Mouse (Mus musculus) hindbrain, embryonic 15.5 days (tissue): ENCODE results near the gene Atg9a. TPM values are rescaled to one million over a fixed set of nuclear protein-coding genes. Genes with fewer than 3 reads are reported as not detected.

Experiments
- ATAC-seq: fragments of 200-750 bp; cut with Nextera tagmentation; 2 replicates; pipeline ENCODE4 v1.8.0; 2017; ENCODE audit warnings: low read depth, moderate number of reproducible peaks, moderate TSS enrichment; ENCODE audit not compliant: low FRiP score
- H3K27ac ChIP-seq: fragments of 300-500 bp; sonication (generic); replicated peaks from 2 replicates; pipeline ENCODE4 v1.5.1; 2015; ENCODE audit warnings: mild to moderate bottlenecking, inconsistent platforms
- H3K27me3 ChIP-seq: fragments of 300-500 bp; sonication (generic); 2 replicates; pipeline ENCODE4 v1.6.1; 2015; ENCODE audit warnings: control low read depth, inconsistent platforms
- H3K36me3 ChIP-seq: fragments of 300-500 bp; sonication (generic); 2 replicates; pipeline ENCODE4 v1.6.1; 2015; ENCODE audit warnings: control low read depth, inconsistent platforms
- H3K4me1 ChIP-seq: fragments of 300-500 bp; sonication (generic); replicated peaks from 2 replicates; pipeline ENCODE4 v1.6.1; 2015; ENCODE audit warnings: control low read depth, inconsistent platforms
- H3K4me2 ChIP-seq: fragments of 300-500 bp; sonication (generic); 2 replicates; pipeline ENCODE4 v1.6.1; 2015; ENCODE audit warnings: moderate library complexity, mild to moderate bottlenecking, inconsistent platforms
- H3K4me3 ChIP-seq: fragments of 300-500 bp; sonication (generic); 2 replicates; pipeline ENCODE4 v1.5.1; 2015; ENCODE audit warnings: mild to moderate bottlenecking, inconsistent platforms
- H3K9ac ChIP-seq: fragments of 300-500 bp; sonication (generic); 2 replicates; pipeline ENCODE4 v1.6.1; 2015; ENCODE audit warnings: inconsistent platforms
- H3K9me3 ChIP-seq: fragments of 300-500 bp; sonication (generic); 2 replicates; pipeline ENCODE4 v1.6.1; 2016; ENCODE audit warnings: control low read depth, inconsistent platforms
- WGBS: fragments of 180-500 bp; shearing (Covaris S2); methylation state at CpG from one replicate; pipeline ENCODE4 v1.1.7; 2015; 5-methylcytosine and 5-hydroxymethylcytosine counted together
- polyA plus RNA-seq: library from polyadenylated mRNA; unstranded; fragments of >200 nt; fragmentation: Nextera tagmentation; extraction: Ambion mirVana; gene quantifications from 2 replicates; pipeline ENCODE4 v1.2.1, GENCODE M21; 2015

Atg9a gene
- polyA plus RNA-seq, 1 experiment from 2014 or later: 66.3 TPM

GRCm38 (mm10) chr1:75155837-75156236, 36.2 kb downstream of the Atg9a start:
- H3K27me3 ChIP-seq: no peaks in the 10 kb centered on the region
- no peak overlapping the region for H3K27ac ChIP-seq
- no peak overlapping the region for H3K9ac ChIP-seq
- ATAC-seq: no peak
- H3K4me1 ChIP-seq: no peaks in the 10 kb centered on the region
- no peaks in the 10 kb centered on the region for H3K9me3 ChIP-seq
- no peaks in the 10 kb centered on the region for H3K36me3 ChIP-seq
- 68% methylated on average over 3 of the region's 3 CpGs for WGBS
- H3K4me3 ChIP-seq: no peak overlapping the region
- H3K4me2 ChIP-seq: no peak overlapping the region

DNA sequence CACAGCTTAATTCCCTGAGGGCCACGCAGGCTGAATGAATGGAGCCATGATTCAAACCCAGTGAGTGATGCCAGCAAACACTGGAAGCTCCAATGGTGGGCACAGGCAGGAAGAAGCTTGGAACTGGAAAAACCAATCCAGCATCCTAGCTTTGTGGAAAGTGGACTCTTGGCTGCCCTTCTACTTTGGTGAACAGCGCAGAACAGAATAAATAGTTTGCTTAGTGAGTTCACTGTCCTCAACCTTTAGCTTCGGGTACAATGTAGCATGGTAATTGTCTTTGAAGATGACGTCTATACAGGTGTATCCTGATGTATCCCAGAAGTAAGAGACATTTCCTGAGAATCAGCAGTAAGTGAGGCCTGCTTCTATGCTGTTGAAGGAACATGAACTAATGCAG, 43.3 kb downstream of the Atg9a start:
- Histone ChIP-seq H3K4me1 (peaks cover 12% of the 10 kb centered on the region), H3K4me3 (no peak overlapping the region), H3K27ac (no peak overlapping the region), H3K36me3 (peaks cover 42% of the 10 kb centered on the region), H3K9ac (no peak overlapping the region), H3K27me3 (no peaks in the 10 kb centered on the region), H3K4me2 (no peak overlapping the region), H3K9me3 (no peaks in the 10 kb centered on the region)
- no peak for ATAC-seq
- WGBS: 92% methylated on average over 4 of the region's 4 CpGs

DNA sequence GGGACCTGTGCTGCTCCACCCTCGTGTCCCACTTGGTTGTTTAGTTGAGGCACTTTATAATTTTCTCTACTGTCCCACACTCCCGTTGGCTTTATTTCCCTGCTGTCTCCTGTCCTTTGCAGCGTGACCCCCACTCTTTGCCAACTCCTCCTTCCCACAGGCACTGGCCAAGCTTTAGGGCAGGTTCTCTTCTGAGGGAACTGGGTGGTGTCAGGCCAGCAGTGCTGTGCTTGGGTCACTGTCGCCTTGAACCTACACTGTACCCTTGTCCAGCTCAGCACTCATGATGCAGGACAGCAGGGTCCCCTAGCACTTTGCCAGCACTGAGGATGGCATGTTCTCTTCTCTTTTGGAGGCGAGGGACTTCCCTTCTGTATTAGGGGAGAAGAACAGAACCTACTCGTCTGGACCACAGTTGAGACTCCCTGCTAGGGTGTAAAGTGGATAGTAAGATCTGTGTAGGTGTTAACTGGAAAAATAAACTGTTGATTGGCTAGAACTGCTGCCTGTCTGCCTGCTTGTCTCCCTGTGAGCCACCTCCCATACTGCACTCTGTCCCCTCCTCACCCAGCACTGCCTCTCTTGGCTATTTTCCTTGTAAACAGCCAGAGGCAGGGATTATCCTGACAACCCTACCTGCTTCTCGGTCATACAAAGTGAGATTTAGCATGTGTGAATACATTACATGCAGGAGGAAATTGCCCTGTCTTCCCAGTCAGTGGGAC, 44.4 kb downstream of the Atg9a start:
- no peak overlapping the region for H3K4me3 ChIP-seq
- H3K9ac ChIP-seq: no peak overlapping the region
- peaks cover 15% of the 10 kb centered on the region for H3K4me1 ChIP-seq
- H3K4me2 ChIP-seq: no peak overlapping the region
- no peaks in the 10 kb centered on the region for H3K9me3 ChIP-seq
- H3K36me3 ChIP-seq: peaks cover 42% of the 10 kb centered on the region
- 90% methylated on average over 7 of the region's 7 CpGs for WGBS
- H3K27me3 ChIP-seq: no peaks in the 10 kb centered on the region
- no peak overlapping the region for H3K27ac ChIP-seq
- ATAC-seq: no peak

- no peak overlapping the region for H3K9ac ChIP-seq
- peaks cover 42% of the 10 kb centered on the region for H3K36me3 ChIP-seq
- no peaks in the 10 kb centered on the region for H3K27me3 ChIP-seq
- H3K4me2 ChIP-seq: no peak overlapping the region
- ATAC-seq: no peak
- H3K4me1 ChIP-seq: peaks cover 28% of the 10 kb centered on the region
- WGBS: 97% methylated on average over 3 of the region's 3 CpGs
- H3K27ac ChIP-seq: no peak overlapping the region
- H3K4me3 ChIP-seq: no peak overlapping the region
- no peaks in the 10 kb centered on the region for H3K9me3 ChIP-seq
These were observed 46.4 kb downstream of the Atg9a start for GRCm38 (mm10) chr1:75145589-75145988.

DNA sequence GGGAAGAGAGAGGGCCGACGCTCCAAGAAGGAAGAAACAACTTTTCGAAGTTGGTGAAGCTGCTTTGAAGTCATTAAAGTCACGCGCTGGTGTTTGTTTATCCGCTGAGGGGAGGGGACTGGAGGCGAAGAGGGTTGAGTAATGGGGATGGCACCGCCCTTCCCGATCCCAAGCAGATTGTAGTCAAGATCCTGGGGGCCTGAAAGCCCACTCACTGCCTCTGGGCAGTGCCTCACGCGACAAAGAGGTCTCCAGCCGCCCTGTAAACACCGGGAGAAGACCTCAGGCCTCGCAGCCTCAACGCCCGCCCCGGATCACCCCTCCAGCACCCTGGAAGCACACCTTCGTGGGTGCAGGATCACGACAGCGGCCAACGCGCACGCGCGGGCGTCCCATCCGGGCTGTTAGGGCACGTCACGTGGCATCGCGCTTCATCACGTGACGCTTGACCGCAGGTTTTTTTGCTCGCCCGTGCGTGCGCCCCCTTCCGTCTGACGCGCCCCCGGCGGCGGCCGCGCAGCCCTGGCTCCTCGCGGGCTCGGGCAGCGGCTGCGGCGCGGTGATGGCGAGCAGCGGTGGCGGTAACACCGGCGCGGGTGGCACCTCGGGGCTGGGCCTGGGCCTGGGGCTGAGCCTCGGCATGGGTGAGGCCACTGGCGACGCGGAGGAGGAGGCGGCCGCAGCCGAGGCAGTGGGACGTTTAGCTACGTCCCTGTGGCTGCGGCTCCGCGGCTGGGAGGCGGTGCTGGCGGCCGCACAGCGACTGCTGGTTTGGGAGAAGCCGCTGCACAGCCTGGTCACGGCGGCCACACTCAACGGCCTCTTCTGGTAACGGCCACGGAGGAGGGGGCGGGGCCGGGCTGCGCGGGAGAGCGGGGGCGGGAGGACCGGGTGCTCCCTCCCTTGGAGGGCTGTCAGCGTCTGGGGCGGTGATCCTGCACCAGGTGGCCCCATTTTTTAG, 49.4 kb downstream of the Atg9a start, which contains the start of the genes Cnppd1 and Retreg2:
TSS of gene Cnppd1 (minus strand) at position 411 of the 961 bp plus-strand sequence.
TSS of gene Retreg2 (plus strand) at position 478 of the 961 bp plus-strand sequence.
- Histone ChIP-seq H3K9ac (peak within 1 kb of the TSS; percentile 92), H3K4me2 (peak within 1 kb of the TSS; percentile 98), H3K9me3 (no peaks in the 10 kb centered on the region), H3K4me3 (peak within 1 kb of the TSS; percentile 90), H3K27me3 (no peaks in the 10 kb centered on the region), H3K36me3 (peaks cover 47% of the 10 kb centered on the region), H3K4me1 (peaks cover 39% of the 10 kb centered on the region), H3K27ac (peak within 1 kb of the TSS; percentile 99)
- under 1% methylated on average over 87 of the region's 91 CpGs for WGBS
- peak; percentile 90 for ATAC-seq

DNA sequence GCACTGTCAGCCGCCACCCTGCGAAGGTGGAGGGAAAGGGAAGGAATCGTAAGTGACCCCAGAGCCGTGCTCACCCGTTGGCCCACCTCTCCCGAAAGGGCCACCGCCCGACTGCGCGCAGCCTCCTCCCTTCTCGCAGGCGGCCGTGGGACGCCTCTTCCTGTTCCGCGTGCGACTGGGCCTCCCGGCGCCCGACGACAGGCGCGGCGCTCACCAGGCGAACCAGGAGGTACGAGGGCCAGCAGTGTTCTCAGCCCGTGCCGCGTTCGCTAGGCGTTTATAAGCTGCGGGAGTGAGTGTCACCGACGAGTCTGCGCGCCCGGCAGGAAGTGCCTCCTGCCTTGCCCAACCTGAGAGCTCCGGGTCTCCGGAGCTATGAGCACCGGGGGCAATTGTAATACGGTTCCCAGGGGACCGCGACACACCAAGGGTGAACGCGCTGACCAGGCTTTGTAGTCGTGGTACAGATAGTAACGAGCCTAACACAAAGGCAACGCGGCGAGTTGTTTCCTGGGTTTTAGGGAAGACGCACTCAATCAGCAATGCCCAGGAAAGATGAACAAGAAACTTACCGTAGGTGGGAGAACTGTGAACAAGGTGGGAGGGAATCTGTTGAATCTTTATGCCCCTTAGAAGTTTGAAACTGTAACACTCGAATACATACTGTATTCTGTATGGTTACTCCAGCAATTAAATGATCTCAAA, 50.4 kb downstream of the Atg9a start:
- peak overlapping the region; percentile 98 for H3K4me2 ChIP-seq
- H3K9me3 ChIP-seq: no peaks in the 10 kb centered on the region
- ATAC-seq: 0 out of 2 replicates have a peak, but pooled peaks have one; percentile 4
- peaks cover 47% of the 10 kb centered on the region for H3K36me3 ChIP-seq
- H3K27ac ChIP-seq: peak overlapping the region; percentile 99
- under 1% methylated on average over 47 of the region's 53 CpGs for WGBS
- H3K27me3 ChIP-seq: no peaks in the 10 kb centered on the region
- H3K4me1 ChIP-seq: peaks cover 39% of the 10 kb centered on the region
- peak overlapping the region; percentile 90 for H3K4me3 ChIP-seq
- peak overlapping the region; percentile 92 for H3K9ac ChIP-seq

- Histone ChIP-seq H3K27me3 (no peaks in the 10 kb centered on the region), H3K36me3 (peaks cover 47% of the 10 kb centered on the region), H3K9me3 (no peaks in the 10 kb centered on the region), H3K4me2 (peak overlapping the region; percentile 98), H3K27ac (peak overlapping the region; percentile 99), H3K4me1 (peaks cover 39% of the 10 kb centered on the region), H3K9ac (peak overlapping the region; percentile 92), H3K4me3 (peak overlapping the region; percentile 90)
- no peak for ATAC-seq
- 52% methylated on average over 4 of the region's 4 CpGs for WGBS
These were observed 51.3 kb downstream of the Atg9a start for GRCm38 (mm10) chr1:75140601-75141190.

DNA sequence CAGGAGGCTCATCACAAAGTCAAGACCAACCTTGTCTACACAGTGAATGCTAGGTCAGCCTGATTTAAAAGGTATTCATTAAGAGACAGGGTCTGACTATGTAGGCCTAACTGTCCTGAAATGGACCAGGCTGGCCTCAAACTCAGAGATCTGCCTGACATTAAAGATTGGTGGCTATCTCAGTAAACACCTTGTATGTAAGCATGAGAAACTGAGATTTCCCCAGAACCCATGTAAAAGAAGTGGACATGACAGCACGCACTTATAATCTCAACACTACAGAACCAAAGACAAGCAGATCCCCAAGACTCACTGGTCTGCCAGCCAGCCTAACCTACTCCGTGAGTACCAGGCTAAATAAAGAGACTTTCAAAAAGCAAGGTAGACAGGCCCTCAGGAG, 53.5 kb downstream of the Atg9a start:
- 94% methylated on average over 2 of the region's 2 CpGs for WGBS
- no peak overlapping the region for H3K4me2 ChIP-seq
- peaks cover 24% of the 10 kb centered on the region for H3K4me1 ChIP-seq
- H3K36me3 ChIP-seq: peaks cover 36% of the 10 kb centered on the region
- no peak overlapping the region for H3K9ac ChIP-seq
- no peaks in the 10 kb centered on the region for H3K27me3 ChIP-seq
- no peak overlapping the region for H3K4me3 ChIP-seq
- no peak for ATAC-seq
- no peak overlapping the region for H3K27ac ChIP-seq
- no peaks in the 10 kb centered on the region for H3K9me3 ChIP-seq

- H3K4me2 ChIP-seq: no peak overlapping the region
- peaks cover 23% of the 10 kb centered on the region for H3K4me1 ChIP-seq
- H3K36me3 ChIP-seq: peaks cover 36% of the 10 kb centered on the region
- no peak overlapping the region for H3K4me3 ChIP-seq
- no peaks in the 10 kb centered on the region for H3K27me3 ChIP-seq
- H3K9ac ChIP-seq: no peak overlapping the region
- H3K27ac ChIP-seq: no peak overlapping the region
- WGBS: 80% methylated on average over 3 of the region's 3 CpGs
- ATAC-seq: no peak
- no peaks in the 10 kb centered on the region for H3K9me3 ChIP-seq
These were observed 55.3 kb downstream of the Atg9a start for GRCm38 (mm10) chr1:75136730-75137129.

GRCm38 (mm10) chr1:75136293-75136692, 55.7 kb downstream of the Atg9a start:
- no peaks in the 10 kb centered on the region for H3K27me3 ChIP-seq
- H3K27ac ChIP-seq: no peak overlapping the region
- no peak overlapping the region for H3K4me3 ChIP-seq
- no peak for ATAC-seq
- no peak overlapping the region for H3K4me2 ChIP-seq
- peaks cover 18% of the 10 kb centered on the region for H3K4me1 ChIP-seq
- peaks cover 36% of the 10 kb centered on the region for H3K36me3 ChIP-seq
- H3K9me3 ChIP-seq: no peaks in the 10 kb centered on the region
- WGBS: 86% methylated on average over 6 of the region's 6 CpGs
- no peak overlapping the region for H3K9ac ChIP-seq

- Histone ChIP-seq H3K9me3 (no peaks in the 10 kb centered on the region), H3K4me3 (no peak within 1 kb of the TSS), H3K4me2 (no peak within 1 kb of the TSS), H3K27me3 (no peaks in the 10 kb centered on the region), H3K9ac (no peak within 1 kb of the TSS), H3K4me1 (no peaks in the 10 kb centered on the region), H3K36me3 (peaks cover 27% of the 10 kb centered on the region), H3K27ac (no peak within 1 kb of the TSS)
- no peak for ATAC-seq
- 68% methylated on average over 12 of the region's 12 CpGs for WGBS
These were observed 58.4 kb downstream of the Atg9a start, which contains the start of gene Slc23a3 for GRCm38 (mm10) chr1:75133421-75134207. Gene Slc23a3 (minus strand): TSS chr1:75133890.
